Mouse (Mus musculus): ENCODE results near the gene Fbln5. TPM values are rescaled to one million over a fixed set of nuclear protein-coding genes. Genes with fewer than 3 reads are reported as not detected.

Gene Fbln5
- total RNA-seq, 1 experiment: 0.76 TPM

- Histone ChIP-seq H3K27ac (ENCODE audit: insufficient read depth, low read depth, low read length, poor library complexity, severe bottlenecking) (no peak overlapping the region), H3K4me1 (ENCODE audit: control insufficient read depth in 2 of 2, insufficient read depth in 2 of 2, low read length in 2 of 2, poor library complexity in 1 of 2) (no peaks in the 10 kb centered on the region), H3K9ac (ENCODE audit: insufficient read depth, low read depth, low read length, poor library complexity, severe bottlenecking) (no peak overlapping the region), H3K36me3 (ENCODE audit: control insufficient read depth, insufficient read depth, low read length, poor library complexity, severe bottlenecking) (no peaks in the 10 kb centered on the region), H3K9me3 (ENCODE audit: control insufficient read depth, insufficient read depth, low read depth, low read length) (no peaks in the 10 kb centered on the region), H3K4me3 (ENCODE audit: insufficient read depth in 1 of 2, low read depth in 1 of 2, low read length in 2 of 2, poor library complexity in 1 of 2, severe bottlenecking in 1 of 2) (no peak overlapping the region)
- no peak for DNase-seq (ENCODE audit: low read depth, low spot score)
- in situ Hi-C loops (cut with MboI; ENCODE audit: low sequenced_read_pairs in 2 of 2, unreplicated experiment in 2 of 2): no loop called here
- TF ChIP-seq MAFK (IDR thresholded peaks at IDR 0.05; ENCODE audit: insufficient read depth, low read depth, low read length) (no peak), ZNF384 (IDR thresholded peaks at IDR 0.05; ENCODE audit: low read depth, low read length) (no peak), CHD2 (IDR thresholded peaks at IDR 0.05; ENCODE audit: low read depth, low read length) (no peak), ZC3H11A (IDR thresholded peaks at IDR 0.05; ENCODE audit: borderline replicate concordance, low read depth, low read length) (no peak), HCFC1 (IDR thresholded peaks at IDR 0.05; ENCODE audit: borderline replicate concordance, insufficient read depth, low read length) (no peak)
Observed at GRCm38 (mm10) chr12:101766228-101766852, 52.5 kb downstream of the Fbln5 start.

- in situ Hi-C loops (cut with MboI; ENCODE audit: low sequenced_read_pairs in 2 of 2, unreplicated experiment in 2 of 2): no loop called here
- Histone ChIP-seq H3K27ac (ENCODE audit: insufficient read depth, low read depth, low read length, poor library complexity, severe bottlenecking) (no peak overlapping the region), H3K4me1 (ENCODE audit: control insufficient read depth in 2 of 2, insufficient read depth in 2 of 2, low read length in 2 of 2, poor library complexity in 1 of 2) (no peaks in the 10 kb centered on the region), H3K9me3 (ENCODE audit: control insufficient read depth, insufficient read depth, low read depth, low read length) (no peaks in the 10 kb centered on the region), H3K9ac (ENCODE audit: insufficient read depth, low read depth, low read length, poor library complexity, severe bottlenecking) (no peak overlapping the region), H3K36me3 (ENCODE audit: control insufficient read depth, insufficient read depth, low read length, poor library complexity, severe bottlenecking) (no peaks in the 10 kb centered on the region), H3K4me3 (ENCODE audit: insufficient read depth in 1 of 2, low read depth in 1 of 2, low read length in 2 of 2, poor library complexity in 1 of 2, severe bottlenecking in 1 of 2) (no peak overlapping the region)
- DNase-seq (ENCODE audit: low read depth, low spot score): no peak
- no peak for TF ChIP-seq HCFC1 (IDR thresholded peaks at IDR 0.05; ENCODE audit: borderline replicate concordance, insufficient read depth, low read length)
- TF ChIP-seq ZC3H11A (IDR thresholded peaks at IDR 0.05; ENCODE audit: borderline replicate concordance, low read depth, low read length): no peak
- no peak for TF ChIP-seq MAFK (IDR thresholded peaks at IDR 0.05; ENCODE audit: insufficient read depth, low read depth, low read length)
- no peak for TF ChIP-seq CHD2 (IDR thresholded peaks at IDR 0.05; ENCODE audit: low read depth, low read length)
Observed at GRCm38 (mm10) chr12:101764870-101765269, 54.0 kb downstream of the Fbln5 start.

GRCm38 (mm10) chr12:101763065-101763464 is 55.8 kb downstream of the Fbln5 start:
- in situ Hi-C loops (cut with MboI; ENCODE audit: low sequenced_read_pairs in 2 of 2, unreplicated experiment in 2 of 2): no loop called here
- Histone ChIP-seq H3K27ac (ENCODE audit: insufficient read depth, low read depth, low read length, poor library complexity, severe bottlenecking) (no peak overlapping the region), H3K4me3 (ENCODE audit: insufficient read depth in 1 of 2, low read depth in 1 of 2, low read length in 2 of 2, poor library complexity in 1 of 2, severe bottlenecking in 1 of 2) (no peak overlapping the region), H3K36me3 (ENCODE audit: control insufficient read depth, insufficient read depth, low read length, poor library complexity, severe bottlenecking) (no peaks in the 10 kb centered on the region), H3K9ac (ENCODE audit: insufficient read depth, low read depth, low read length, poor library complexity, severe bottlenecking) (no peak overlapping the region), H3K4me1 (ENCODE audit: control insufficient read depth in 2 of 2, insufficient read depth in 2 of 2, low read length in 2 of 2, poor library complexity in 1 of 2) (no peaks in the 10 kb centered on the region), H3K9me3 (ENCODE audit: control insufficient read depth, insufficient read depth, low read depth, low read length) (no peaks in the 10 kb centered on the region)
- DNase-seq (ENCODE audit: low read depth, low spot score): no peak
- TF ChIP-seq HCFC1 (IDR thresholded peaks at IDR 0.05; ENCODE audit: borderline replicate concordance, insufficient read depth, low read length) (no peak), ZNF384 (IDR thresholded peaks at IDR 0.05; ENCODE audit: low read depth, low read length) (no peak), ZC3H11A (IDR thresholded peaks at IDR 0.05; ENCODE audit: borderline replicate concordance, low read depth, low read length) (no peak)

GRCm38 (mm10) chr12:101762054-101762453 is 56.8 kb downstream of the Fbln5 start:
- H3K4me3 ChIP-seq (ENCODE audit: insufficient read depth in 1 of 2, low read depth in 1 of 2, low read length in 2 of 2, poor library complexity in 1 of 2, severe bottlenecking in 1 of 2): no peak overlapping the region
- DNase-seq (ENCODE audit: low read depth, low spot score): no peak
- TF ChIP-seq CHD2 (IDR thresholded peaks at IDR 0.05; ENCODE audit: low read depth, low read length) (no peak), ZC3H11A (IDR thresholded peaks at IDR 0.05; ENCODE audit: borderline replicate concordance, low read depth, low read length) (no peak), MAFK (IDR thresholded peaks at IDR 0.05; ENCODE audit: insufficient read depth, low read depth, low read length) (no peak), HCFC1 (IDR thresholded peaks at IDR 0.05; ENCODE audit: borderline replicate concordance, insufficient read depth, low read length) (no peak), ZNF384 (IDR thresholded peaks at IDR 0.05; ENCODE audit: low read depth, low read length) (no peak)
- in situ Hi-C loops (cut with MboI; ENCODE audit: low sequenced_read_pairs in 2 of 2, unreplicated experiment in 2 of 2): no loop called here
- no peaks in the 10 kb centered on the region for H3K4me1 ChIP-seq (ENCODE audit: control insufficient read depth in 2 of 2, insufficient read depth in 2 of 2, low read length in 2 of 2, poor library complexity in 1 of 2)
- H3K36me3 ChIP-seq (ENCODE audit: control insufficient read depth, insufficient read depth, low read length, poor library complexity, severe bottlenecking): no peaks in the 10 kb centered on the region
- no peaks in the 10 kb centered on the region for H3K9me3 ChIP-seq (ENCODE audit: control insufficient read depth, insufficient read depth, low read depth, low read length)
- no peak overlapping the region for H3K9ac ChIP-seq (ENCODE audit: insufficient read depth, low read depth, low read length, poor library complexity, severe bottlenecking)
- H3K27ac ChIP-seq (ENCODE audit: insufficient read depth, low read depth, low read length, poor library complexity, severe bottlenecking): no peak overlapping the region

All from ES-E14 (cell line).